Comparison of ENCODE assay signal across 8 mouse cellular contexts in genomic region chr15:89197056-89197455, GRCm38 (mm10). TPM values are rescaled to one million over a fixed set of nuclear protein-coding genes. Genes with fewer than 3 reads are reported as not detected.
DNase-seq lines count a peak whose midpoint lies in the region; ATAC-seq and TF ChIP-seq lines count a peak whose summit lies in the region.

No protein-coding gene starts in this region.

- H3K4me2 ChIP-seq in embryonic facial prominence, embryonic 14.5 days (ENCODE audit: low read depth, low read length) = peak overlapping the region; percentile 72
- peak overlapping the region; percentile 82 for H3K4me2 ChIP-seq in hindbrain, postnatal 0 days (ENCODE audit: low read depth, low read length)
- peak overlapping the region; percentile 67 for H3K4me2 ChIP-seq in neural tube, embryonic 12.5 days (replicated peaks)

- no peak for ATAC-seq in embryonic facial prominence, embryonic 14.5 days (ENCODE audit: low read depth)
- no peak for ATAC-seq in hindbrain, postnatal 0 days
- ATAC-seq in neural tube, embryonic 12.5 days (ENCODE audit: low FRiP score, low read depth) = no peak

- no peaks in the 10 kb centered on the region for H3K9me3 ChIP-seq in embryonic facial prominence, embryonic 14.5 days (ENCODE audit: control insufficient read depth, low read length)
- H3K9me3 ChIP-seq in hindbrain, postnatal 0 days (ENCODE audit: low read length) = no peaks in the 10 kb centered on the region
- H3K9me3 ChIP-seq in neural tube, embryonic 12.5 days = peaks cover under 1% of the 10 kb centered on the region; the same call in 1 of the 2 replicates

- peak overlapping the region; percentile 99 for H3K27ac ChIP-seq in embryonic facial prominence, embryonic 14.5 days (replicated peaks; ENCODE audit: low read depth, low read length)
- peak overlapping the region; percentile 97 for H3K27ac ChIP-seq in hindbrain, postnatal 0 days
- no peak overlapping the region for H3K27ac ChIP-seq in neural tube, embryonic 12.5 days

- intact Hi-C loops in left cerebral cortex, postnatal 4 days (cut with DNase I) = no loop called here
- intact Hi-C loops in left cerebral cortex, postnatal 14 days (cut with DNase I) = loop anchor here (5.0 kb wide), 1 partner anchor 60 kb away; no protein-coding TSS in a partner anchor

- H3K9ac ChIP-seq in embryonic facial prominence, embryonic 14.5 days (ENCODE audit: low read depth, low read length) = peak overlapping the region; percentile 96
- peak overlapping the region; percentile 96 for H3K9ac ChIP-seq in hindbrain, postnatal 0 days (replicated peaks; ENCODE audit: low read length)
- peak overlapping the region; percentile 91 for H3K9ac ChIP-seq in neural tube, embryonic 12.5 days

- peak overlapping the region; percentile 79 for H3K4me3 ChIP-seq in embryonic facial prominence, embryonic 14.5 days (ENCODE audit: low read depth, low read length)
- peak overlapping the region; percentile 75 for H3K4me3 ChIP-seq in hindbrain, postnatal 0 days (ENCODE audit: low read length)
- H3K4me3 ChIP-seq in neural tube, embryonic 12.5 days = peak overlapping the region; percentile 80

- no peaks in the 10 kb centered on the region for H3K27me3 ChIP-seq in embryonic facial prominence, embryonic 14.5 days (replicated peaks; ENCODE audit: control insufficient read depth, insufficient read depth, low read length)
- no peaks in the 10 kb centered on the region for H3K27me3 ChIP-seq in hindbrain, postnatal 0 days (ENCODE audit: insufficient read depth, low read length)
- no peaks in the 10 kb centered on the region for H3K27me3 ChIP-seq in neural tube, embryonic 12.5 days (replicated peaks)

- no peak for TF ChIP-seq CTCF in hindbrain, postnatal 0 days (IDR thresholded peaks at IDR 0.05; ENCODE audit: low read depth)

- DNase-seq in left cerebral cortex, postnatal 4 days = peak; percentile 6
- no peak for DNase-seq in left cerebral cortex, postnatal 14 days (ENCODE audit: low spot score in 2 of 2)
- DNase-seq in embryonic facial prominence, embryonic 14.5 days (ENCODE audit: low spot score) = no peak
- no peak for DNase-seq in hindbrain, postnatal 0 days (ENCODE audit: low spot score)
- no peak for DNase-seq in yolk sac, embryonic 10.5 days (ENCODE audit: low spot score)
- no peak for DNase-seq in left cerebral cortex, adult 9 months (ENCODE audit: low spot score in 2 of 2)
- DNase-seq in spleen, postnatal 36 days (ENCODE audit: low spot score in 2 of 2) = no peak

- H3K4me1 ChIP-seq in embryonic facial prominence, embryonic 14.5 days (ENCODE audit: control insufficient read depth, insufficient read depth, low read length) = peaks cover 16% of the 10 kb centered on the region
- H3K4me1 ChIP-seq in hindbrain, postnatal 0 days (ENCODE audit: insufficient read depth, low read length) = peaks cover 13% of the 10 kb centered on the region
- peaks cover 11% of the 10 kb centered on the region for H3K4me1 ChIP-seq in neural tube, embryonic 12.5 days

- 70% methylated on average over 15 of the region's 15 CpGs for WGBS in embryonic facial prominence, embryonic 14.5 days
- 54% methylated on average over 15 of the region's 15 CpGs for WGBS in hindbrain, postnatal 0 days
- WGBS in neural tube, embryonic 12.5 days = 71% methylated on average over 15 of the region's 15 CpGs

- H3K36me3 ChIP-seq in embryonic facial prominence, embryonic 14.5 days (ENCODE audit: control insufficient read depth, insufficient read depth, low read length) = no peaks in the 10 kb centered on the region
- H3K36me3 ChIP-seq in hindbrain, postnatal 0 days (ENCODE audit: insufficient read depth, low read length) = no peaks in the 10 kb centered on the region
- peaks cover 8% of the 10 kb centered on the region; the same call in 1 of the 2 replicates for H3K36me3 ChIP-seq in neural tube, embryonic 12.5 days

RNA-seq across cellular contexts. Expression of gene Dennd6b, which starts 0.8 kb away (rescaled TPM):
- 10 to 100 TPM; 46.6 to 49.4 TPM for total RNA-seq in left cerebral cortex, postnatal 4 days (2021)
- total RNA-seq in left cerebral cortex, postnatal 14 days (2021) = 10 to 100 TPM; 41.3 to 42.7 TPM
- 11.4 and 13.1 TPM in 2 replicates for polyA plus RNA-seq in embryonic facial prominence, embryonic 14.5 days (2014; fragmentation: Nextera tagmentation; extraction: Ambion mirVana)
- total RNA-seq in hindbrain, postnatal 0 days (2014; rRNA removed) = 73.9 and 79.9 TPM in 2 replicates
- polyA plus RNA-seq in hindbrain, postnatal 0 days (2015; fragmentation: Nextera tagmentation; extraction: Ambion mirVana) = 60.1 and 62.2 TPM in 2 replicates
- polyA plus RNA-seq in neural tube, embryonic 12.5 days (2016; fragmentation: Nextera tagmentation; extraction: Ambion mirVana) = 55.5 and 62.6 TPM in 2 replicates

RNA-seq across cellular contexts. Expression of gene Ppp6r2, which starts 14.3 kb away (rescaled TPM):
- total RNA-seq in left cerebral cortex, postnatal 4 days (2021) = 100 to 1,000 TPM; 163 to 165 TPM
- 100 to 1,000 TPM; 154 to 159 TPM for total RNA-seq in left cerebral cortex, postnatal 14 days (2021)
- 27.3 and 32.2 TPM in 2 replicates for polyA plus RNA-seq in embryonic facial prominence, embryonic 14.5 days (2014; fragmentation: Nextera tagmentation; extraction: Ambion mirVana)
- 257 and 290 TPM in 2 replicates for total RNA-seq in hindbrain, postnatal 0 days (2014; rRNA removed)
- 71.2 and 72.7 TPM in 2 replicates for polyA plus RNA-seq in hindbrain, postnatal 0 days (2015; fragmentation: Nextera tagmentation; extraction: Ambion mirVana)
- 56.9 and 69.7 TPM in 2 replicates for polyA plus RNA-seq in neural tube, embryonic 12.5 days (2016; fragmentation: Nextera tagmentation; extraction: Ambion mirVana)

RNA-seq across cellular contexts. Expression of gene Plxnb2, which starts 16.5 kb away (rescaled TPM):
- total RNA-seq in left cerebral cortex, postnatal 4 days (2021) = 100 to 1,000 TPM; 100 TPM
- 10 to 100 TPM; 50.7 to 52.0 TPM for total RNA-seq in left cerebral cortex, postnatal 14 days (2021)
- polyA plus RNA-seq in embryonic facial prominence, embryonic 14.5 days (2014; fragmentation: Nextera tagmentation; extraction: Ambion mirVana) = 158 and 169 TPM in 2 replicates
- 239 and 274 TPM in 2 replicates for total RNA-seq in hindbrain, postnatal 0 days (2014; rRNA removed)
- 64.1 and 64.7 TPM in 2 replicates for polyA plus RNA-seq in hindbrain, postnatal 0 days (2015; fragmentation: Nextera tagmentation; extraction: Ambion mirVana)
- 123 and 126 TPM in 2 replicates for polyA plus RNA-seq in neural tube, embryonic 12.5 days (2016; fragmentation: Nextera tagmentation; extraction: Ambion mirVana)

RNA-seq across cellular contexts. Expression of gene Mapk11, which starts 47.6 kb away (rescaled TPM):
- total RNA-seq in left cerebral cortex, postnatal 4 days (2021) = 10 to 100 TPM; 34.4 to 36.6 TPM
- total RNA-seq in left cerebral cortex, postnatal 14 days (2021) = 10 to 100 TPM; 35.2 to 39.7 TPM
- polyA plus RNA-seq in embryonic facial prominence, embryonic 14.5 days (2014; fragmentation: Nextera tagmentation; extraction: Ambion mirVana) = 7.8 and 8.6 TPM in 2 replicates
- total RNA-seq in hindbrain, postnatal 0 days (2014; rRNA removed) = 19.7 and 30.6 TPM in 2 replicates
- polyA plus RNA-seq in hindbrain, postnatal 0 days (2015; fragmentation: Nextera tagmentation; extraction: Ambion mirVana) = 15.8 and 17.8 TPM in 2 replicates
- 45.7 and 46.6 TPM in 2 replicates for polyA plus RNA-seq in neural tube, embryonic 12.5 days (2016; fragmentation: Nextera tagmentation; extraction: Ambion mirVana)

RNA-seq across cellular contexts. Expression of gene Mapk12, which starts 56.6 kb away (rescaled TPM):
- 1 to 10 TPM; 4.1 to 5.0 TPM for total RNA-seq in left cerebral cortex, postnatal 4 days (2021)
- 1 to 10 TPM; 6.7 to 8.2 TPM for total RNA-seq in left cerebral cortex, postnatal 14 days (2021)
- polyA plus RNA-seq in embryonic facial prominence, embryonic 14.5 days (2014; fragmentation: Nextera tagmentation; extraction: Ambion mirVana) = 13.6 and 14.2 TPM in 2 replicates
- total RNA-seq in hindbrain, postnatal 0 days (2014; rRNA removed) = 3.3 and 4.8 TPM in 2 replicates
- polyA plus RNA-seq in hindbrain, postnatal 0 days (2015; fragmentation: Nextera tagmentation; extraction: Ambion mirVana) = 2.6 and 5.1 TPM in 2 replicates
- polyA plus RNA-seq in neural tube, embryonic 12.5 days (2016; fragmentation: Nextera tagmentation; extraction: Ambion mirVana) = 11.7 and 13.4 TPM in 2 replicates
